Mouse (Mus musculus) heart, adult 9 months (tissue): ENCODE data around the gene Rell1.

Experiments used
- DNase-seq, 2 experiments: peaks; one replicate each; pipeline ENCODE4 v3.0.0; 2022; ENCODE audit warnings: low spot score in 2 of 2

Rell1 gene

DNA sequence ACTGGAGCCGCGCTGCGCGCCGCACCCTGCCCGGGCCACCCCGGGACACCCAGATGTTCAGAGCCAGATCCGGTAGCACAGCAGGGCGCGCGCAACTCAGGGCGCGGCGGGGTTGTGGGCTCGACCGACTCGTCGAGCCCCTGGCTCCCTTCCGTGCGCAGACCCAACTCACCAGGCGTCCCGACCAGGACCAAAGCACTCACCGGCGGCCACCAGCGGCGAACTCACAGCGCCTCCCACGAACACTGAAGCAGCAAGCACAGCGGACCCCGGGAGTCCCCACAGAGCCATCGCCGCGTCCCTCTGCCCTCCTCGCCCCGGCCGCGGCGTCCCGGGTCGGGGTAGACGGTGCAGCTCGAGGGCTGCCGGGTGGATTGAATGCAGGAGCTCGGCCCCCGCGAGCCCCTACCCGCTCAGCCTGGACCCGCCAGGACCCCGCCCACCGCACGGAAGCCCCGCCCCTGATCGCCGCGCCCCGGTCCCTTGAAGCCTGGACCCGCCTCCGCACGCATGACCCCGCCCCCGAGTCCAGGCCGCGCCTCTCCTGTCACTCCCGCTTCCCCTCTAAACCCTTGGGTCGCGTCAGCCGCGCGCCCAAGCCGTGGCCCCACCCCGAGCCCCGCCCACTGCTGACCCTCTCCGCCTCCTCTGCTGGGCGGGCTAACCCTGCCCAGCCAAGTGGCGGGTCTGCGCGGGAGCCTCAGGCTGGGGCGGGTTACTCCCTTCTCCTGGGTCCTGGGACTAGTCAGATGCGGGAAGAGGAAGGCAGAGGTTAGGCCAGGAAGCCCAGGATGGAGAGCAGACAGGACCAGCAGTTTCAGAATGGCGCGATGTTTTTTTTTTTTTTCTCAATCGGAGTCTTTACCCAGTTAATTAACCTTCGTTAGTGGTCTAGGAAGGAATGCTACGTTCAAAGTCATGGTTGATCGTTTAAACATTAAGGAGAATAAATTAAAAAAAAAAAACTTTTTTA, at the start of gene Rell1:
Gene Rell1 (minus strand): TSS at position 455 of the 973 bp plus-strand sequence.
- peak; percentile 95 to 97 for DNase-seq

DNA sequence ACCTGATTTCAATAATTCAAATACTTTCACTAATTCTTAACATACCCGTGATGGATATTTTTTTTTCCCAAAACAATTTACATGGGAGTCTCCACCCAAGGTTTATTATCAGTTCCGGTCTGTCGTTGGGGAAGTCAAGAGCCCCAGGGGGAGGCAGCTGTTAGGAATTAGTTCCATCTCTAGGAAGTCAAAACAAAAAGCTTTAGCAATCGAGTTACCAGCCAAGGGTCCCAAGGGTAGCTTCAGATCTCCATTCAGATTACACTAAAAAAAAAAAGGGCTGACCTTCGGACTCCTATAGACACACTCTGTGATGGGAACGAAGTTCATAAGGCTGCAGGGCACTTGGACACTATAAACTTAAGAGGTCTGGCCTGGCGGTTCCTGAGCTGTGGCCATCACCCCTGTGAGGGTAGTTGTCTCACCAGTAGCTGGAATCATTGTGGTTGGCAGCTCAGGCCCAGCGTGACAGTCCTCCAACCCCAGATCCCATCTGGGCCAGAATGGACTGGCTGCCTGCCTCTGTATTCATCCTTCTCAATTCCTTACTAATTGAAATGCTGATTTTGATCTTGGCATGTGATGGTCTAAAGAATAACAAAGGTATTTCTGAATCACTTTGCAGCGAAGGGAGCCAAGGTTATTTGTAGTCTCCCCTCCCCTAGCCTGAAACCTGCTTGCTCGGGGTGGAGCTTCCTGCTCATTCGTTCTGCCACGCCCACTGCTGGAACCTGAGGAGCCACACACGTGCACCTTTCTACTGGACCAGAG, 44.1 kb upstream of the Rell1 start:
- DNase-seq = no peak

DNA sequence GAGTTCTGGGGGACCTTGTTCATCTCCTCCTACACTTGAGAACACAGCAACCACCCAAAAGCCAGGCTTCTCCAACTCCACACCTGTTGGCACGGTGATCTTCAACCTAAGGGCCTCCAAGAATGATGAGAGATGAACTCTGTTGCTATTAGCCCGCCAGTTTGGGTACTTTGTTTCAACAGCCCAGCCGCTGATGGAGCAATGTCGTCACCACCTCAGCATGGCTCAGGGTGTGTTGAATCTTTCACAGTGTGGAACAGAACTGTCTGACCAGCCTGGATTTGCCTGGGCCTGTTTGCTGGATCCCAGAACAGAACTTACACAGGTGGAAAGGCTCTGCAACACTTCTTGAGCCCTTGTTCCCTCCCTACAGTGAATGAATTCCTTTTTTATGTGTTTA, 37.9 kb upstream of the Rell1 start:
- DNase-seq = no peak

DNA sequence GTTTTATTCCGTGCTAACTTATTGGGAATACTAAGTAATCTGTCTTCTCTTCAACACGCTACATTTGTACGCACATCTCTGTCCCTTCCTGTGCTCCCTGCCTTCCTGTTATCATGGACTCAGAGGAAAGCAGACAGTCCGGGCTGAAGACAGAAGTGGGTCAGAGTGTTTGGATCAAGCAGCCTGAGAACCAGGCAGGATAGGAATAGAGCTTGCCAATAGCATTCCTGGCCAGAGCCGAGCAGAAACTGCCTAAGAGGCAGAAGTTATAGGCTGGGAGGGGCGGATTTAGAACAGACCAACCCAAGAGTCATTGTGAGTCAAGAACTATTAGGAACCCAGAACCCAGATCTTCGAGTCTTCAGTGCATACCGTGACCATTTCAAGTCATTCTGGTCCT, 34.6 kb upstream of the Rell1 start:
- DNase-seq = no peak

DNA sequence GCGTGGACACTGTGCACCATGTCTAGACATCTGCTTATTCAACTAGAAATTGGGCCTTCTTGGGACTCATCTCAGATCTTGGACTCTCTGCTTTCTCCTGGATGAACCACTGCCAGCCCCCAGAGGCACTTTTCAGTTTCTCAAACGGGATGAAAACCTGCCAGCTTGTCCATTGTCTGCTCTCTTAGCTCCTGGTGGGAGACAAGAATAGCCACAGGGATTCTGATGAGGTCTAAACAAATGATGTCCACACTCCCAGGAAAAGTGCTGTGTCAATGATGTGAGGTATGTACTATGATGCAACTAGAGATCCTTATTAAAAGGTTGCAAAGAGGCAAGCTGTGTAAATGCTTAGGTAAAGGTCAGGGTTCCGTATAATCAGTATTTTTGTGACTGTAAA, 25.2 kb upstream of the Rell1 start:
- no peak for DNase-seq

DNA sequence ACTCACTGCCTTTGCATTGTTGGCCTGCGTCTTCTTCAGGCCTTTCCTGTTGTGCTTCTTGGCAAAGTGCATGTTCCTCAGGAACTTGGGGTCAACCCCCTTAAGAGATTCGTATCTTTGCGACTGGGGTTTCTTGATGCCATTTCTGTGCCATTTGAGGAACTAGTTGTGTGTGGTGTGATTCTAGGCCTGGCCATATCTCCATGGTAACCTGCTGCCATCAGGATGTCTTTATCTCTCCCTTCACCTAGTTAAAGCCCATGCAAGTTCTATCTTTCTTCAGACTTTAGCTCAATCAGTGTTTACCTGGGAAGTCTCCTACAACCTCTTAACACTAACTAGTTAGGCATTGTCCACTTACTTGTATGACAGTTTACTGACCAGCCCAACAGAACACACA, 22.0 kb upstream of the Rell1 start:
- DNase-seq = no peak

DNA sequence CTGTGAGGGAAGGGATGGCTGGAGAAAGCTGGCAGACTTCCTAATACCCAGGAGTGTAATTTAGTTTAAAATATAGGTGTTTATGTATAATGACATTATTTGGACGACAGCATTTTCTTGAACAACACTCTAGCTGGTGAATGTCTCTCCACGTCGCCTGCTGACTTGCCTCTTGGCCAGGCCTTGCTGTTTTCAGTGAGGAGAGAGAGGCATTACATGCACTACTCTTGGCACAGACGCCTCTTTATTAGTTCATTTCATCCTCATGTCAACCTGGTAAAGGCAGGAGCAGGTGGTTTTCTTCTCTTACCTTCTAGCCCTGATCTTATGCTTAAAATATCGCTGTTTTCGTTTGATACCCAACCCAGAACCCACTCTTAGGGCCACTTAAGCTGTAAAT, 17.6 kb upstream of the Rell1 start:
- DNase-seq = no peak

DNA sequence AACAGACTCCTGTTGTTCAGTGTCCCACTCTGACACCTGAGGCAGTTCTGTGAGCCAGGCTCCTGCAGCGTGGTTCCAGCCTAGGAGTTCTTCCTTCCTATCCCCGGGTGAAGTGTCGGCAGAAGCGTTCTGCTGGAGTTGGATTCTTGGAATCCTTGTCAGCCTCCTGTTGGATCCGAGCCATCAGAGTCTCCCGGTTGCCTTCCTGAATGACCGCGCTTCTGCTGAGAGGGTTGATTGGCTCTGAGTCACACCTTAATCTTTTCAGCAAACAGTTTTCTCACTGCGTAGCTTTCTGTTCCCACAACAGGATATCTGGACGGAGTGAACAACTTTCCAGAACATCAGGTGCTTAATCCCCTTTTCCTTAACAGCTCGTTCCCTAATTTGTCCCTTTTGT, 13.6 kb upstream of the Rell1 start:
- peak; percentile 24 to 28 for DNase-seq

DNA sequence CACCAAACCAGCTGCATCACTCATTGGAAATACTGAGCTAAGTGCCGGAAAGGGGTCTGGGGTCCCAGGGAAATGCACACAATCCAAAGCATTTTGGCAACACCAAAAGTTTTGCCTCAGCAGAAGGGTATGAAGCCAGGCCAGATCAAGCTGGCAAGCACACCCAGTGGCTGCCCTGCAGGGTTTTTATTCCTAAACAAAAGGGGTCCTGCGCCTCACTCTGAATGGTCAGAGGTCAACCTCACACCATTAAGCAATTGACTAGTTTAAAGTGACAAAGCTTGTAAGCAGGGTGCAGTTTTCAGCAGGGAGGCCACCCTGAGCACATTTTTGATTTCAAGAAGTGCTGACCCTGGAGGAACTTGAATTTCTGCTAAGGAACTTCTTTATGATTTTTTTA, 2.3 kb upstream of the Rell1 start:
- no peak for DNase-seq

DNA sequence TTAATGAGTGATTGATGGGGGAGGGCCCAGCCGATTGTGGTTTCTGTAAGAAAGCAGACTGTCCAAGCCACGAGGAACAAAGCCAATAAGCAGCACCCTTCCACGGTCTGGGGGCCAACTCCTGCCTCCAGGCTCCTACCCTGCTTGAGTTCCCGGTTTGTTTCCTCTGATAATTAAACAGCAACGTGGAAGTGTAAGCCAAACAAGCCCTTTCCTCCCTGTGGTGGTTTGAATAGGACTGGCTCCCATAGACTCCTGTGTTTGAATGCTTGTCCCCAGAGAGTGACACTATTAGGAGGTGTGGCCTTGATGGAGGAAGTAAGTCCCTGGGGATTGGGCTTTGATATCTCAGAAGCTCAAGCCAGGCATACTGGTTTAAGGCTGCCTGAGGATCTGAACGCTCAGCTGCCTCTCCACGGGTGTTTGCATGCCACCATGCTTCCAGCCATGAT, 1.6 kb upstream of the Rell1 start:
- DNase-seq = peak; percentile 53 to 62

DNA sequence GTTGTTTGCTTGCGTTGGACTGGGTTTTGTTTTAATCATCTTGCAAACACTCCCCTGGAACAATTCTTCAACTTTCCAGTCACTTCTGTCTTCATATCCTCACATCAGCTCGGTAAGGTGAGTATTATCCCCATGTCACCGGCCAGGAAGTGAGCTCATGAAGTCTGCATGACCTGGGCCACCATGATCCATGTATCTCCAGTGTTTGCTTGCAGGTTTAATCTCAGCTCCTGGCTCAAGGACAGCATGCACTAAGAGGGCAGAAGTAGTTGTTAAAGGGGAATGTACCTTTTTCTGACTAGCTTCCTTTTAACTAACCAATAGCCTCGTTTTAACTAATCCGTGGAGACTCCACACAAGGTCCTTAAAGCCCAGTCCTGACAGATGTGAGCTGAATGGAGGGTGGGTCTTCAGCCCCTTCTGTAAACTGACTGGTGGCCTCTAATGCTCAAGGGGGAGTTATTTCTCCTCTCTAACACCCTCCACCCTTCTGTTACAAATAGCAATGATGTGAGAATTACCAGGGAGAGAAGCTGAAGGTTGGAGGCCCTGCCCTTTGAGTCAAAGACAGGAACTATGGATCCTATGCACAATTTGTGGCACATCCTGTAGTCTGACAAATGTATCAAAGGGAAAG, 897 bp upstream of the Rell1 start:
- peak in 1 of 2 experiments; percentile 23 for DNase-seq

DNA sequence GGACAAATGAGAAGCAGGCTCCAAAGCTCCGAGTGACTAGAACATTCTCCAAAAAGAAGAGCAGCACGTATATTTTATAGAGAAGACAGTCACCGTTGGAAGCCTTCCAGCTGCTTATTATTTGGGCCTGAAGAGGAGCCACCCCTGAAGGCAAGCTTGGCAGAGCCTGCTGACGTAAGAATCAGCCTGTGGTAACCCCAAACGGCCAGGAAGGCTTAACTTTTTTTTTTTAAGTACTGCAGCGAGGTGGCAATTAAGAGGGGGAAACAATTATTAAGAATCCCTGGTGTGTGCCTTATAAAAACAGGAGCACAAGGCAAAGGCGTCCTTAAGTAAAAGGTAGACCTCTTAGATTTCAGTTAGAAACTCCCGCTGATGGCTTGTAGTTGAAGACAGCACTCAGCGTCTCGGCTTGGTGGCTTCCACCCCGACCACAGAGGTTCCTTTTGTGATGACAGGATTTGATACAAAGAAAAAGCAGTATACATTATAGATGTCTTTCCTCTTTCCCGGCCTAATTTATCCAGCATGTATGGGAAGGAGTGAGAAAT, 1.0 kb downstream of the Rell1 start:
- peak in 1 of 2 experiments; percentile 27 for DNase-seq

DNA sequence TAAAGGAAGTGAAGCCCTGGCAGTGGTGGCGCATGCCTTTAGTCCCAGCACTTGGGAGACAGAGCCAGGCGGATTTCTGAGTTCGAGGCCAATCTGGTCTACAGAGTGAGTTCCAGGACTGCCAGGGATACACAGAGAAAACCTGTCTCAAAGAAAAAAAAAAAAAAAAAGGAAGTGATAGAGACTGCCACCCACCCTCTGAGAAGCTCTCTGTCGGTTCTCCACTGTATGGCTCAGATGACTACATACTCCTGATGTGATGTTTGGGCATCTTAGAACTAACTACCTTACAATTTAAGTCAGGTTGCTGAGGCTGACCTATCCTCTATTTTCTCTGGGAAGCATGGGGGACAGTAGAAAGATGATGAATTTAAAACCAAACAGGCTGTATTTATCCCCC, 2.3 kb downstream of the Rell1 start:
- no peak for DNase-seq

DNA sequence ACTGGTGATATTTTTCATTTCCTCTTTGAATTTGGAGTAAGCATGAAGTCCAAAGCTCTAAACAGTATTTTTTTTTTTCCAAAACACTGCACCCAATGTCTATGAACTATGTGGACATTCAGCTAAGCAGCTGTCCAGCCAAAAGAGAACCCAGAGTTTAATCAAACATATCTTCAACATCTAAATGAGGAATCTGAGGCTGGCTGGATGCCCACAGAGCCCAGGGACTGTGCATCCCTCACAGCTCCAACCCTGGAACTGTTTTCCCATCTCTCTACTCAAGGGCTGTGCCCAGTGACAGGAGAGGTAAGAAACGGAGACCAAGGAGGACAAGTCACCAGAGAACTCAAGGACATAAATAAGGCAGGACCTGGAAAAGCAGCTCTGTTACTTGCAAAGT, 2.8 kb downstream of the Rell1 start:
- no peak for DNase-seq

DNA sequence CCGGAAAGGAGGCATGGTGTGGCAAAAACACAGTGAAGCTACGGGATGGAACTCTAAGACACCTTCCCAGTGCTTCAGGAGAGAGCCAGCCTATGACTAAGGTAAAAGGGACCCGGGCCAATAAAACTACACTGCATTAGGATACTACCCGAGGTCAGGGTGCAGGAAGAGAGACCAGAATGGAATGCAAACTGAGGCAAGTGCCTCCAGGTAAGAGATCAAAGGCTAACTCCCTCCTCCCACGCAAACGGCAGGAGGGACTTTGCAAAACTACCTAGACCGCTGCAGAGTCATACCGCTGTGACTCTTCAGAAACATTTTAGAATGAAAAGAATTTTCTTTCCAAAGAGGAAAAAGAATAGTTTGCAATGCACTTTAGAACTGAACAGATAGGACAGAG, 4.1 kb downstream of the Rell1 start:
- DNase-seq = no peak

DNA sequence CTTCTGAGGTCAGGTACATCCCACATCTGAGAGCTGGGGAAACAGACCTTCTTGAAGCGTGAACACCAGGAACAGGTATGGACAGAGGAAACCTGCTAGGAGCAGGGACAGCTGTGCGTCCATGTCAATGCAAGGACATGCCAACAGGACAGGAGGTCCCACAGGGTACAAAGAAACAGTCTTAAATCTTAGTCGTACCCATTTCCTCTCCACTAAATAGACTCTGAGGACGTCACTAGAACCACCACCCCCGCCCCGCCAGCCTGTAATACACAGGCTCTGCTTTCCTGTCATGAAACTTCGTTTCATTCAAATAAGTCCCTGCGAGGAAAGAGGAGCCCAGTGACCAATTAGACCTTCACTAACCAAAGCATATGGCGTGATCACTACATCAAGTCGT, 7.0 kb downstream of the Rell1 start:
- no peak for DNase-seq

DNA sequence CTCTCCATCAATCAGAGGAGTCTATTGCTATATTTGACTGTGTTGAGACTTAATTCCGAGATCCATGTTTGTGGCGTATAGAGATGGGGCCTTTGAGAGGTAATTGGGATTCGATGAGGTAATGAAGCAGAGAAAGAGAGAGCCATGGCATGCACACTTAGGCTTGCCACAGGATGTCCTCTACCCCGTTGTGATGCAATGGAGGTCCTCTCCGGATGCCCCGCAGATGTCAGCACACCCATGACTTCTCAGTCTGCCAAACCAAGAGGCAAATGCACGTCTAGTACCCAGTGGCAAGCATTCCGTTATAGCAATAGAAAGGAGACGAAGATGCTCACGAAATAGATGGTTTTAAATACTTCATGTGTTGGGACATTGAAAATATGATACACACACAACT, 8.1 kb downstream of the Rell1 start:
- no peak for DNase-seq

DNA sequence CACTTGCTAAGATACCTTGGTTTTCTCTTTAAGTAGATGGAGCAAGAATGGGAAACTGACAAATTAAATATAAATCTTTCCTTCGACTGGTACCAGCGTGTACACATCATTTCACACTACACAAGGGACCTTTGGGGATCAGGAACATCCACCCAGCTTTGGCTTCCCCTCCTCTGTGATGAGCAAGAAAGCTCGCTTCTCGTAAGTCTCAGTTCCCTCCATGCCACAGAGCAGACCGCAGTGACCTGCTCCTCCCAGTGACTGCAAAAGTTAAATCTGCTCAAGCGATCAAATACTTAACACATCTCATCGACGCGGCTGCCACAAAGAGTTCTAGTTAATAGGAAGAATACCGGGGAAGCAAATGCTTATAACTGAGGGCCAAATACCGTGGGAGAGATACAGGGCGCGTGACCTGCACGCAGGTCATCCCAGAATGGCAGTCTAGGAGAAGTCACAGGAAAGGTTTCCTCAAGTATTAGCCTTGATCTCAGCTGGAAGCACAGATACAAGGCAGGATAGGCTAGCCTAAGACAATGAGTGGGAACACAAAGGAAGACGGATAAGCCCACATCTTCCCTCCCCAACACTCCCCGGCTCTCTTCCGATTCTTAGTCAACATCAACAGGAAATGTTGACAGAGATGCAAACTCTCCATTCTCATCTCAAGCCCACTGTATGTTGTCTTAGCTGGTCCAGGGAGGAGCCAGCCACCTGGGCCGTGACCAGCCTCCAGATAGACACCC, 9.6 kb downstream of the Rell1 start:
- no peak for DNase-seq

DNA sequence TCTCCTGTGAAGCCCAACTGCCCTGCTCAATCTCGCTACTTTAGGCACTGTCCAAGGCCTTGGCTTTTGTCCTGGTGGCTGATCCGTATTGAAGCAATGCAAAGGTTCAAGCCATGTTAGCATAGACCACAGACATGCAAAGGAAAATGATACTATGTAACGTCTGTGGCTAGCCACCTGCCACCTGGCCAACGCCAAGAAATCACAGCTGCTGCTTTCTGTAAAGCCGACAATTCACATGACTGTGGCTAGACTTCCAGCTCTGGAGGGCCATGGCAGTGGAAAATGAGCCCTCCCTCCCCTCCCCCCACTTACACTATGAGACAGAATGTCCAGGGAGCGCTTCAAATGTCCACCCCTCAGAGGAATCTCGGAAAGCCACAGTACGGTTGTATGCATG, 11.1 kb downstream of the Rell1 start:
- DNase-seq = no peak

DNA sequence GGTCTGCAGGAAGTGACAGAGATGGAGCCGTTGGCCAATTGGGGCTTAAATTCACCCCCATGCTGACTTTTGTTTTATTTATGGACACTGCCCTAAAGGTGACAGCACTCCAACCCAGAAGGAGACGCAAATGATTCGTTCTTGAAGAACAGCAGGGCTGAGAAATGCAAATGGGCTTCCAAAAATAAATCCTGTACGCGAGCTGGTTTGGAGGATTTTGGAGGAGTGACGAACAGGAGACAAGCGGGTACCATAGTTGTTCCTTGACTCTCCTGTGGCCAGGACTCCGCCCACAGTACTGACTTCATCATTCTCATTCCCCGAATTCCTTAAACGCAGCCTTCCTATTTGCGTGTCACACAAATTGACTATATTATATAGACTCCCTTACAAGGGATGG, 12.3 kb downstream of the Rell1 start:
- DNase-seq = no peak

DNA sequence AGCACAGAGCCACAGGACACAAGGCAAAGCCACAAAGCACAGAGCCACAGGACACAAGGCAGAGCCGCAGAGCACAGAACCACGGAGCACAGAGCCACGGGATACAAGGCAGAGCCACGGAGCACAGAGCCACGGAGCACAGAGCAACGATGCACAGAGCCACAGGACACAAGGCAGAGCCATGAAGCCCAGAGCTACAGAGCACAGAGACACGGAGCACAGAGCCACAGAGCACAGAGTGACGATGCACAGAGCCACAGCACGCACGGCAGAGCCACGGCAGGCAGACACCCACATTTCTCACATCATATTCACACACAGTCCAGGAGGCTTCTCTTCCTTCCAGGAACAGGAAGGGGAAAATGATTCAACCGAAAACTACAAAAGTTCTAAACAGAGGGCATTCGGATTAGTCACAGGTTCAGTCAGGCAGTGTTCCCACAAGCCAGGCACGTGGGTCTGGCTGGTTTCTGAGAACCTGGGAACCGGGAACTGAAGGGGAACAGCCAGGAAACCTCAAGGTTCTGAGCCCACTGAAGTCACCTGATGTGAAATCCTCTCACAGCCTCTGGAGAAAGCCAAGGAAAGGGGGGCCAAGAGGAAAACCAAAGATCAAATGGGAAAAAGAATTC, 15.2 kb downstream of the Rell1 start:
- no peak for DNase-seq
